In genomic region chr10:40036686-40037560, GRCm38 (mm10) we compare ENCODE assay signal across 13 mouse cellular contexts. TPM values are rescaled to one million over a fixed set of nuclear protein-coding genes. Genes with fewer than 3 reads are reported as not detected.
DNase-seq lines count a peak whose midpoint lies in the region; ATAC-seq and TF ChIP-seq lines count a peak whose summit lies in the region.
"Had no signal": no experiment of that assay in that cellular context is flagged by ENCODE, and none has a peak within 500 bp of the region (broad histone marks: within the 10 kb centered on the region; RNA-seq: fewer than 3 reads in every experiment).

No protein-coding gene starts in this region.

- no peaks in the 10 kb centered on the region for H3K9me3 ChIP-seq in forebrain, postnatal 0 days (ENCODE audit: low read length)
- no peaks in the 10 kb centered on the region for H3K9me3 ChIP-seq in hindbrain, embryonic 16.5 days (ENCODE audit: control insufficient read depth, low read length)
- H3K9me3 ChIP-seq: G1E; liver, embryonic 15.5 days had no signal

- no peak for TF ChIP-seq CTCF in forebrain, postnatal 0 days (IDR thresholded peaks at IDR 0.05; ENCODE audit: low read depth)

- no peaks in the 10 kb centered on the region for H3K27me3 ChIP-seq in forebrain, postnatal 0 days (ENCODE audit: insufficient read depth, low read length)
- no peaks in the 10 kb centered on the region for H3K27me3 ChIP-seq in hindbrain, embryonic 16.5 days (replicated peaks; ENCODE audit: control insufficient read depth, insufficient read depth, low read length)
- H3K27me3 ChIP-seq: liver, embryonic 15.5 days had no signal

- H3K4me1 ChIP-seq in forebrain, postnatal 0 days (ENCODE audit: insufficient read depth), result no peaks in the 10 kb centered on the region
- H3K4me1 ChIP-seq in hindbrain, embryonic 16.5 days (ENCODE audit: control insufficient read depth, insufficient read depth, low read depth, low read length), result no peaks in the 10 kb centered on the region
- H3K4me1 ChIP-seq: liver, embryonic 15.5 days had no signal

- peak; percentile 53 to 65 for DNase-seq in layer of hippocampus, adult 18-20 months (ENCODE audit: low spot score in 2 of 2)
- DNase-seq in layer of hippocampus, adult 11-12 months (ENCODE audit: low spot score), result no peak
- DNase-seq in forebrain, postnatal 0 days, result peak; percentile 77
- DNase-seq in right cerebral cortex, adult 18-20 months, result peak; percentile 69
- no peak for DNase-seq in c-Kit-positive CD71-positive TER-119-positive erythroid progenitor cells, embryonic 14.5 days (ENCODE audit: low spot score)
- no peak for DNase-seq in urinary bladder, postnatal 36 days (ENCODE audit: low spot score in 2 of 2)
- DNase-seq: adrenal gland, postnatal 25 days; kidney, adult 9 months had no signal

- peak overlapping the region; percentile 72 for H3K27ac ChIP-seq in forebrain, postnatal 0 days (ENCODE audit: low read depth, low read length)
- 0 out of 2 replicates have a peak overlapping the region, but pooled peaks have one; percentile 40 for H3K27ac ChIP-seq in hindbrain, embryonic 16.5 days (ENCODE audit: low read depth, low read length)
- H3K27ac ChIP-seq: liver, embryonic 15.5 days had no signal

- peak overlapping the region; percentile 39 for H3K9ac ChIP-seq in forebrain, postnatal 0 days
- H3K9ac ChIP-seq in hindbrain, embryonic 16.5 days (ENCODE audit: low read depth, low read length), result peak overlapping the region; percentile 18; the same call in 1 of the 2 replicates
- H3K9ac ChIP-seq: liver, embryonic 15.5 days had no signal

- WGBS in forebrain, postnatal 0 days, result 51% methylated on average over 24 of the region's 24 CpGs
- 63% methylated on average over 24 of the region's 24 CpGs for WGBS in hindbrain, embryonic 16.5 days

- no peak overlapping the region for H3K4me3 ChIP-seq in forebrain, postnatal 0 days (ENCODE audit: low read depth, low read length)
- H3K4me3 ChIP-seq in hindbrain, embryonic 16.5 days (ENCODE audit: low read length), result no peak overlapping the region
- H3K4me3 ChIP-seq: liver, embryonic 15.5 days; myocyte had no signal

- no peaks in the 10 kb centered on the region for H3K36me3 ChIP-seq in forebrain, postnatal 0 days (ENCODE audit: insufficient read depth)
- no peaks in the 10 kb centered on the region for H3K36me3 ChIP-seq in hindbrain, embryonic 16.5 days (ENCODE audit: control insufficient read depth, insufficient read depth, low read length)

- ATAC-seq in forebrain, postnatal 0 days, result peak; percentile 95
- peak; percentile 80 for ATAC-seq in hindbrain, embryonic 16.5 days

- H3K4me2 ChIP-seq in forebrain, postnatal 0 days (ENCODE audit: low read depth), result peak overlapping the region; percentile 33
- peak overlapping the region; percentile 30 for H3K4me2 ChIP-seq in hindbrain, embryonic 16.5 days (ENCODE audit: low read length)
- H3K4me2 ChIP-seq: liver, embryonic 15.5 days had no signal

RNA-seq across cellular contexts. Expression of gene Mfsd4b1, which starts 11.9 kb away (rescaled TPM):
- 1 to 10 TPM in 1 of 2 experiments, under 1 TPM in 1; 0.74 to 1.6 TPM for total RNA-seq in layer of hippocampus, adult 18-20 months (2021)
- total RNA-seq in forebrain, postnatal 0 days (2014; rRNA removed), result 0.15 and 0.62 TPM in 2 replicates
- 0.21 and 0.94 TPM in 2 replicates for polyA plus RNA-seq in forebrain, postnatal 0 days (2015; fragmentation: Nextera tagmentation; extraction: Ambion mirVana)
- 0.46 and 0.60 TPM in 2 replicates for polyA plus RNA-seq in hindbrain, embryonic 16.5 days (2015; fragmentation: Nextera tagmentation; extraction: Ambion mirVana)
- polyA plus RNA-seq: embryonic facial prominence, embryonic 11.5 days; G1E had no signal

RNA-seq across cellular contexts. Expression of gene Mfsd4b5, which starts 50.5 kb away (rescaled TPM):
- total RNA-seq in layer of hippocampus, adult 18-20 months (2021), result under 1 TPM; 0.20 to 0.43 TPM
- total RNA-seq in forebrain, postnatal 0 days (2014; rRNA removed), result not detected in 2 replicates
- 0.06 TPM in 1 of 2 replicates, not detected in the other for polyA plus RNA-seq in forebrain, postnatal 0 days (2015; fragmentation: Nextera tagmentation; extraction: Ambion mirVana)
- polyA plus RNA-seq in hindbrain, embryonic 16.5 days (2015; fragmentation: Nextera tagmentation; extraction: Ambion mirVana), result not detected in 2 replicates
- polyA plus RNA-seq: embryonic facial prominence, embryonic 11.5 days; G1E had no signal

Comparison
In these comparisons a context has a peak if more than half of its experiments do, and no peak if none do; other contexts are left out.
1. DNase-seq: peak in layer of hippocampus, adult 18-20 months (2 of 2), forebrain, postnatal 0 days (single experiment) and right cerebral cortex, adult 18-20 months (single experiment); none in layer of hippocampus, adult 11-12 months (single experiment), c-Kit-positive CD71-positive TER-119-positive erythroid progenitor cells, embryonic 14.5 days (single experiment) and urinary bladder, postnatal 36 days (0 of 2).